Mouse (Mus musculus): Measurements from ENCODE around the gene Tbxas1. TPM values are rescaled to one million over a fixed set of nuclear protein-coding genes. Genes with fewer than 3 reads are reported as not detected.

Gene Tbxas1
- total RNA-seq, 2 experiments from 2014 or later: 13.1 to 15.9 TPM

GRCm38 (mm10) chr6:39030714-39031113 is 155.5 kb downstream of the Tbxas1 start:
- ATAC-seq (replicated peaks; ENCODE audit: poor library complexity): no peak

GRCm38 (mm10) chr6:39033676-39034075 is 158.5 kb downstream of the Tbxas1 start:
- no peak for ATAC-seq (replicated peaks; ENCODE audit: poor library complexity)

- ATAC-seq (replicated peaks; ENCODE audit: poor library complexity): no peak
These were observed 159.8 kb downstream of the Tbxas1 start for GRCm38 (mm10) chr6:39035039-39035438.

- no peak for ATAC-seq (replicated peaks; ENCODE audit: poor library complexity)
These were observed 161.0 kb downstream of the Tbxas1 start for GRCm38 (mm10) chr6:39036204-39036603.

- no peak for ATAC-seq (replicated peaks; ENCODE audit: poor library complexity)
These were observed 165.2 kb downstream of the Tbxas1 start for GRCm38 (mm10) chr6:39040451-39040850.

- no peak for ATAC-seq (replicated peaks; ENCODE audit: poor library complexity)
These were observed 173.9 kb downstream of the Tbxas1 start for GRCm38 (mm10) chr6:39049141-39049540.

- ATAC-seq (replicated peaks; ENCODE audit: poor library complexity): no peak
These were observed 175.6 kb downstream of the Tbxas1 start for GRCm38 (mm10) chr6:39050836-39051235.

- ATAC-seq (replicated peaks; ENCODE audit: poor library complexity): peak; percentile 44; the same call in 1 of the 2 replicates
These were observed 176.8 kb downstream of the Tbxas1 start for GRCm38 (mm10) chr6:39051799-39052556.

- no peak for ATAC-seq (replicated peaks; ENCODE audit: poor library complexity)
These were observed 177.4 kb downstream of the Tbxas1 start for GRCm38 (mm10) chr6:39052636-39053035.

GRCm38 (mm10) chr6:39054206-39054864 is 179.1 kb downstream of the Tbxas1 start:
- ATAC-seq (replicated peaks; ENCODE audit: poor library complexity): no peak

GRCm38 (mm10) chr6:39054878-39055508 is 179.8 kb downstream of the Tbxas1 start:
- ATAC-seq (replicated peaks; ENCODE audit: poor library complexity): no peak

- ATAC-seq (replicated peaks; ENCODE audit: poor library complexity): no peak
These were observed 180.6 kb downstream of the Tbxas1 start for GRCm38 (mm10) chr6:39055831-39056261.

GRCm38 (mm10) chr6:39057161-39057560 is 182.0 kb downstream of the Tbxas1 start:
- ATAC-seq (replicated peaks; ENCODE audit: poor library complexity): 0 out of 2 replicates have a peak, but pooled peaks have one; percentile 9

- no peak; the same call in 1 of the 2 replicates for ATAC-seq (replicated peaks; ENCODE audit: poor library complexity)
These were observed 183.2 kb downstream of the Tbxas1 start for GRCm38 (mm10) chr6:39058389-39058788.

- ATAC-seq (replicated peaks; ENCODE audit: poor library complexity): no peak
These were observed 183.7 kb downstream of the Tbxas1 start for GRCm38 (mm10) chr6:39058936-39059335.

- ATAC-seq (replicated peaks; ENCODE audit: poor library complexity): peak; percentile 64
These were observed 184.6 kb downstream of the Tbxas1 start for GRCm38 (mm10) chr6:39059547-39060497.

- no peak for ATAC-seq (replicated peaks; ENCODE audit: poor library complexity)
These were observed 186.0 kb downstream of the Tbxas1 start for GRCm38 (mm10) chr6:39061180-39061579.

- no peak for ATAC-seq (replicated peaks; ENCODE audit: poor library complexity)
These were observed 188.3 kb downstream of the Tbxas1 start for GRCm38 (mm10) chr6:39063541-39063940.

GRCm38 (mm10) chr6:39066935-39067578 is 191.9 kb downstream of the Tbxas1 start:
- ATAC-seq (replicated peaks; ENCODE audit: poor library complexity): peak; percentile 90

GRCm38 (mm10) chr6:39072664-39073063 is 197.5 kb downstream of the Tbxas1 start:
- no peak for ATAC-seq (replicated peaks; ENCODE audit: poor library complexity)

Measured in megakaryocyte progenitor cell, adult 5-6 weeks (primary cell).